Comparison of ENCODE assay signal across 7 mouse cellular contexts in the genomic region with DNA sequence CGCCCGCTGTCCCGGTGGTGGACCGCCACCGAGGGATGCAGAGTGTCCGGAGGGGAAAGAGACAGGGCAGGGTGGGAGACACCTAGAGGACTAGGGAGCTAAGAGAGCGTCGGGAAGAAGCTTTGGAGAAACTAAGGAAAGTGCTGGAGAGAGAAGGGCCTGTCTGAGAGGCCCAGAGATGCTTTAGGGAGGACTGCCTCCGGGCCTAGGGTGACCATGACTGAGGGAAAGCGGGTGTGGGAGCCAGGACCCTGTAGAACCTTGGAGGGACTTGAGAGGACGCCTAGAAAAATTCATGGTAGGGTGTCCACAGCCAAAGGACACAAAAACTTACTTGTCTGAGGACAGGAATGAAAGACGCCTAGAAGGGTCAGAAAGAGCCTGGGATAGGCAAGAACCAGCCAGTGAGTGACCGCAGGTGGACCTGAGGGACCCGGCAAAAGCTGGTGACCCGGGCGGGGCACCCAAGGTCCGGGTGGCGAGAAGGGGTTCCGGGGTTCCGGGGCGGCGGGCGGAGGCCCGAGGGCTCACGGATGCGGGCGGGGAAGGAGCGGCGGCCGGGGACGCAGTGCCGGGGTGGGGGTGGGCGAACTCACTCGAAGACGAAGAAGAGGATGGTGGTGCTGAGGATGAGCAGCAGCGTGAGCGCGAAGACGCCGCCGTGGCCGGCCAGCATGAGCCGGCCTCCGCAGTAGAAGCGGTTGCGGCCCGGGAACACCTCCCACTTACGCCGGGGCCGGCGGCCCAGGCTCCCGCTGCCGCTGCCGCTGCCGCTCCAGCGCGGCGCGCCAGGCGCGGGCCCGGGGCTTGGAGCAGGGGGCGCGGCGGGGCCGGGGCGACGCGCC. TPM values are rescaled to one million over a fixed set of nuclear protein-coding genes. Genes with fewer than 3 reads are reported as not detected.
DNase-seq lines count a peak whose midpoint lies in the region; ATAC-seq and TF ChIP-seq lines count a peak whose summit lies in the region.

No protein-coding gene starts in this region.

- 4% methylated on average over 21 of the region's 69 CpGs for WGBS in embryonic facial prominence, embryonic 14.5 days
- WGBS in hindbrain, embryonic 15.5 days = under 1% methylated on average over 33 of the region's 69 CpGs
- WGBS in lung, embryonic 16.5 days = 3% methylated on average over 36 of the region's 69 CpGs
- WGBS in stomach, postnatal 0 days = 3% methylated on average over 52 of the region's 69 CpGs

- H3K27ac ChIP-seq in embryonic facial prominence, embryonic 14.5 days (replicated peaks; ENCODE audit: low read depth, low read length) = peak overlapping the region; percentile 84
- peak overlapping the region; percentile 84 for H3K27ac ChIP-seq in hindbrain, embryonic 15.5 days (replicated peaks)
- H3K27ac ChIP-seq in lung, embryonic 16.5 days (ENCODE audit: low read length) = peak overlapping the region; percentile 69
- peak overlapping the region; percentile 82 for H3K27ac ChIP-seq in stomach, postnatal 0 days (replicated peaks)

- TF ChIP-seq EP300 in stomach, postnatal 0 days (optimal IDR thresholded peaks at IDR 0.05) = no peak

- peak overlapping the region; percentile 88 for H3K9ac ChIP-seq in embryonic facial prominence, embryonic 14.5 days (ENCODE audit: low read depth, low read length)
- peak overlapping the region; percentile 77 for H3K9ac ChIP-seq in hindbrain, embryonic 15.5 days
- peak overlapping the region; percentile 94 for H3K9ac ChIP-seq in lung, embryonic 16.5 days (ENCODE audit: low read length)
- H3K9ac ChIP-seq in stomach, postnatal 0 days (ENCODE audit: low read length) = peak overlapping the region; percentile 91

- no peaks in the 10 kb centered on the region for H3K27me3 ChIP-seq in embryonic facial prominence, embryonic 14.5 days (replicated peaks; ENCODE audit: control insufficient read depth, insufficient read depth, low read length)
- no peaks in the 10 kb centered on the region for H3K27me3 ChIP-seq in hindbrain, embryonic 15.5 days
- no peaks in the 10 kb centered on the region for H3K27me3 ChIP-seq in lung, embryonic 16.5 days (ENCODE audit: control insufficient read depth, insufficient read depth, low read depth, low read length)
- H3K27me3 ChIP-seq in stomach, postnatal 0 days (ENCODE audit: control insufficient read depth, insufficient read depth, low read length) = no peaks in the 10 kb centered on the region

- H3K36me3 ChIP-seq in embryonic facial prominence, embryonic 14.5 days (ENCODE audit: control insufficient read depth, insufficient read depth, low read length) = no peaks in the 10 kb centered on the region
- no peaks in the 10 kb centered on the region for H3K36me3 ChIP-seq in hindbrain, embryonic 15.5 days
- H3K36me3 ChIP-seq in lung, embryonic 16.5 days (ENCODE audit: control insufficient read depth, insufficient read depth, low read length) = no peaks in the 10 kb centered on the region
- no peaks in the 10 kb centered on the region for H3K36me3 ChIP-seq in stomach, postnatal 0 days (ENCODE audit: control insufficient read depth, insufficient read depth, low read length)

- H3K4me3 ChIP-seq in embryonic facial prominence, embryonic 14.5 days (ENCODE audit: low read depth, low read length) = peak overlapping the region; percentile 78
- peak overlapping the region; percentile 74 for H3K4me3 ChIP-seq in hindbrain, embryonic 15.5 days
- H3K4me3 ChIP-seq in lung, embryonic 16.5 days (ENCODE audit: low read length) = peak overlapping the region; percentile 87
- H3K4me3 ChIP-seq in stomach, postnatal 0 days (ENCODE audit: low read depth, low read length) = peak overlapping the region; percentile 70

- no peaks in the 10 kb centered on the region for H3K9me3 ChIP-seq in embryonic facial prominence, embryonic 14.5 days (ENCODE audit: control insufficient read depth, low read length)
- no peaks in the 10 kb centered on the region for H3K9me3 ChIP-seq in hindbrain, embryonic 15.5 days
- H3K9me3 ChIP-seq in lung, embryonic 16.5 days (ENCODE audit: control insufficient read depth, low read length) = no peaks in the 10 kb centered on the region
- no peaks in the 10 kb centered on the region for H3K9me3 ChIP-seq in stomach, postnatal 0 days (ENCODE audit: control insufficient read depth, low read length)

- H3K4me2 ChIP-seq in embryonic facial prominence, embryonic 14.5 days (ENCODE audit: low read depth, low read length) = peak overlapping the region; percentile 93
- peak overlapping the region; percentile 68 for H3K4me2 ChIP-seq in hindbrain, embryonic 15.5 days
- peak overlapping the region; percentile 83 for H3K4me2 ChIP-seq in lung, embryonic 16.5 days (ENCODE audit: low read depth, low read length)
- H3K4me2 ChIP-seq in stomach, postnatal 0 days (replicated peaks; ENCODE audit: low read depth) = peak overlapping the region; percentile 94

- peak; percentile 27 for DNase-seq in ovary, postnatal 10 days (ENCODE audit: low spot score)
- DNase-seq in ovary, adult 18-20 months (ENCODE audit: low spot score) = no peak
- peak; percentile 65 for DNase-seq in adrenal gland, postnatal 10 days
- DNase-seq in embryonic facial prominence, embryonic 14.5 days (ENCODE audit: low spot score) = peak; percentile 48
- DNase-seq in stomach, postnatal 0 days (ENCODE audit: low spot score) = no peak

- ATAC-seq in embryonic facial prominence, embryonic 14.5 days (ENCODE audit: low read depth) = peak; percentile 82
- peak; percentile 46 for ATAC-seq in hindbrain, embryonic 15.5 days (ENCODE audit: low FRiP score, low read depth)
- peak; percentile 77 for ATAC-seq in lung, embryonic 16.5 days (ENCODE audit: low read depth)
- ATAC-seq in stomach, postnatal 0 days (ENCODE audit: low FRiP score, low TSS enrichment) = peak; percentile 46

- no peak for TF ChIP-seq CTCF in stomach, postnatal 0 days (IDR thresholded peaks at IDR 0.05; ENCODE audit: low read depth)

- peaks cover 14% of the 10 kb centered on the region for H3K4me1 ChIP-seq in embryonic facial prominence, embryonic 14.5 days (ENCODE audit: control insufficient read depth, insufficient read depth, low read length)
- peaks cover 37% of the 10 kb centered on the region for H3K4me1 ChIP-seq in hindbrain, embryonic 15.5 days (replicated peaks)
- H3K4me1 ChIP-seq in lung, embryonic 16.5 days (replicated peaks; ENCODE audit: control insufficient read depth, insufficient read depth, low read length) = peaks cover 21% of the 10 kb centered on the region
- H3K4me1 ChIP-seq in stomach, postnatal 0 days (replicated peaks; ENCODE audit: control insufficient read depth, insufficient read depth) = 0 out of 2 replicates have a peak, but pooled peaks cover 3% of the 10 kb centered on the region

RNA-seq across cellular contexts. Expression of a gene that starts 17.2 kb away (rescaled TPM):
- 10 to 100 TPM; 25.3 to 26.0 TPM for total RNA-seq in adrenal gland, postnatal 10 days (2021)
- 2.1 and 3.7 TPM in 2 replicates for polyA plus RNA-seq in embryonic facial prominence, embryonic 14.5 days (2014; fragmentation: Nextera tagmentation; extraction: Ambion mirVana)
- polyA plus RNA-seq in hindbrain, embryonic 15.5 days (2015; fragmentation: Nextera tagmentation; extraction: Ambion mirVana) = 12.0 and 15.8 TPM in 2 replicates
- polyA plus RNA-seq in lung, embryonic 16.5 days (2015; fragmentation: Nextera tagmentation; extraction: Ambion mirVana) = 3.1 and 3.3 TPM in 2 replicates
- 1.6 and 3.6 TPM in 2 replicates for polyA plus RNA-seq in stomach, postnatal 0 days (2015; fragmentation: Nextera tagmentation; extraction: Ambion mirVana)

RNA-seq across cellular contexts. Expression of a gene that starts 30.7 kb away (rescaled TPM):
- 1 to 10 TPM; 2.2 to 3.8 TPM for total RNA-seq in adrenal gland, postnatal 10 days (2021)
- 129 and 135 TPM in 2 replicates for polyA plus RNA-seq in embryonic facial prominence, embryonic 14.5 days (2014; fragmentation: Nextera tagmentation; extraction: Ambion mirVana)
- 2.2 TPM in 2 replicates for polyA plus RNA-seq in hindbrain, embryonic 15.5 days (2015; fragmentation: Nextera tagmentation; extraction: Ambion mirVana)
- polyA plus RNA-seq in lung, embryonic 16.5 days (2015; fragmentation: Nextera tagmentation; extraction: Ambion mirVana) = 21.6 and 29.3 TPM in 2 replicates
- 355 and 371 TPM in 2 replicates for polyA plus RNA-seq in stomach, postnatal 0 days (2015; fragmentation: Nextera tagmentation; extraction: Ambion mirVana)

RNA-seq across cellular contexts. Expression of a gene that starts 39.7 kb away (rescaled TPM):
- 10 to 100 TPM; 11.9 to 18.6 TPM for total RNA-seq in adrenal gland, postnatal 10 days (2021)
- polyA plus RNA-seq in embryonic facial prominence, embryonic 14.5 days (2014; fragmentation: Nextera tagmentation; extraction: Ambion mirVana) = 8.4 and 11.3 TPM in 2 replicates
- polyA plus RNA-seq in hindbrain, embryonic 15.5 days (2015; fragmentation: Nextera tagmentation; extraction: Ambion mirVana) = 14.2 and 14.9 TPM in 2 replicates
- polyA plus RNA-seq in lung, embryonic 16.5 days (2015; fragmentation: Nextera tagmentation; extraction: Ambion mirVana) = 20.1 and 20.7 TPM in 2 replicates
- 11.5 and 13.0 TPM in 2 replicates for polyA plus RNA-seq in stomach, postnatal 0 days (2015; fragmentation: Nextera tagmentation; extraction: Ambion mirVana)

RNA-seq across cellular contexts. Expression of a gene that starts 48.5 kb away (rescaled TPM):
- total RNA-seq in adrenal gland, postnatal 10 days (2021) = 10 to 100 TPM; 12.9 to 13.3 TPM
- polyA plus RNA-seq in embryonic facial prominence, embryonic 14.5 days (2014; fragmentation: Nextera tagmentation; extraction: Ambion mirVana) = 17.3 and 18.8 TPM in 2 replicates
- polyA plus RNA-seq in hindbrain, embryonic 15.5 days (2015; fragmentation: Nextera tagmentation; extraction: Ambion mirVana) = 17.6 and 19.7 TPM in 2 replicates
- polyA plus RNA-seq in lung, embryonic 16.5 days (2015; fragmentation: Nextera tagmentation; extraction: Ambion mirVana) = 17.1 and 18.9 TPM in 2 replicates
- 13.9 and 14.8 TPM in 2 replicates for polyA plus RNA-seq in stomach, postnatal 0 days (2015; fragmentation: Nextera tagmentation; extraction: Ambion mirVana)

RNA-seq across cellular contexts. Expression of a gene that starts 58.2 kb away (rescaled TPM):
- 1 to 10 TPM; 5.7 to 8.1 TPM for total RNA-seq in adrenal gland, postnatal 10 days (2021)
- 6.3 and 8.3 TPM in 2 replicates for polyA plus RNA-seq in embryonic facial prominence, embryonic 14.5 days (2014; fragmentation: Nextera tagmentation; extraction: Ambion mirVana)
- polyA plus RNA-seq in hindbrain, embryonic 15.5 days (2015; fragmentation: Nextera tagmentation; extraction: Ambion mirVana) = 7.1 and 8.6 TPM in 2 replicates
- polyA plus RNA-seq in lung, embryonic 16.5 days (2015; fragmentation: Nextera tagmentation; extraction: Ambion mirVana) = 5.6 and 6.5 TPM in 2 replicates
- 3.6 and 3.8 TPM in 2 replicates for polyA plus RNA-seq in stomach, postnatal 0 days (2015; fragmentation: Nextera tagmentation; extraction: Ambion mirVana)

Comparison
In these comparisons a context has a peak if more than half of its experiments do, and no peak if none do; other contexts are left out.
1. DNase-seq: peak in ovary, postnatal 10 days (single experiment), adrenal gland, postnatal 10 days (single experiment) and embryonic facial prominence, embryonic 14.5 days (single experiment); none in ovary, adult 18-20 months (single experiment) and stomach, postnatal 0 days (single experiment).
2. Peak in every context shown above with its lines, with median percentiles within 50 percentile points of each other: ATAC-seq, H3K27ac ChIP-seq, H3K4me2 ChIP-seq, H3K4me3 ChIP-seq and H3K9ac ChIP-seq.